In genomic region chr4:107139836-107140631, GRCm38 (mm10) we compare ENCODE assay signal across 9 mouse cellular contexts. TPM values are rescaled to one million over a fixed set of nuclear protein-coding genes. Genes with fewer than 3 reads are reported as not detected.
DNase-seq lines count a peak whose midpoint lies in the region; ATAC-seq and TF ChIP-seq lines count a peak whose summit lies in the region.
"Had no signal": no experiment of that assay in that cellular context is flagged by ENCODE, and none has a peak within 500 bp of the region (broad histone marks: within the 10 kb centered on the region; RNA-seq: fewer than 3 reads in every experiment).

No protein-coding gene starts in this region.

- peaks cover 6% of the 10 kb centered on the region; the same call in 1 of the 2 replicates for H3K36me3 ChIP-seq in embryonic facial prominence, embryonic 12.5 days
- H3K36me3 ChIP-seq in intestine, embryonic 16.5 days (ENCODE audit: control insufficient read depth, insufficient read depth, low read length), result no peaks in the 10 kb centered on the region
- H3K36me3 ChIP-seq in midbrain, embryonic 10.5 days, result peaks cover 18% of the 10 kb centered on the region

- no peak overlapping the region for H3K9ac ChIP-seq in embryonic facial prominence, embryonic 12.5 days
- no peak overlapping the region for H3K9ac ChIP-seq in intestine, embryonic 16.5 days (ENCODE audit: low read depth, low read length)
- H3K9ac ChIP-seq: embryonic facial prominence, embryonic 15.5 days had no signal

- ATAC-seq in embryonic facial prominence, embryonic 12.5 days (ENCODE audit: insufficient number of reproducible peaks, insufficient read depth, low FRiP score, low TSS enrichment), result peak; percentile 10; the same call in 1 of the 2 replicates
- peak; percentile 66 for ATAC-seq in intestine, embryonic 16.5 days
- no peak for ATAC-seq in frontal cortex, adult (ENCODE audit: low TSS enrichment)

- H3K4me3 ChIP-seq in embryonic facial prominence, embryonic 12.5 days, result no peak overlapping the region
- no peak overlapping the region for H3K4me3 ChIP-seq in intestine, embryonic 16.5 days (ENCODE audit: low read length)
- H3K4me3 ChIP-seq in midbrain, embryonic 10.5 days, result no peak overlapping the region
- H3K4me3 ChIP-seq: embryonic facial prominence, embryonic 15.5 days had no signal

- H3K27me3 ChIP-seq in embryonic facial prominence, embryonic 12.5 days, result no peaks in the 10 kb centered on the region
- H3K27me3 ChIP-seq in intestine, embryonic 16.5 days (replicated peaks; ENCODE audit: control insufficient read depth, insufficient read depth, low read length), result no peaks in the 10 kb centered on the region
- H3K27me3 ChIP-seq in midbrain, embryonic 10.5 days (ENCODE audit: low read depth, poor library complexity, severe bottlenecking), result peaks cover 31% of the 10 kb centered on the region
- H3K27me3 ChIP-seq: embryonic facial prominence, embryonic 15.5 days had no signal

- H3K9me3 ChIP-seq in embryonic facial prominence, embryonic 12.5 days, result no peaks in the 10 kb centered on the region
- no peaks in the 10 kb centered on the region for H3K9me3 ChIP-seq in intestine, embryonic 16.5 days (ENCODE audit: control insufficient read depth, low read length)
- H3K9me3 ChIP-seq in midbrain, embryonic 10.5 days (replicated peaks), result no peaks in the 10 kb centered on the region
- H3K9me3 ChIP-seq: embryonic facial prominence, embryonic 15.5 days had no signal

- H3K27ac ChIP-seq in embryonic facial prominence, embryonic 12.5 days, result peak overlapping the region; percentile 43; the same call in 1 of the 2 replicates
- H3K27ac ChIP-seq in intestine, embryonic 16.5 days (ENCODE audit: low read length), result peak overlapping the region; percentile 60
- H3K27ac ChIP-seq in midbrain, embryonic 10.5 days (replicated peaks), result peak overlapping the region; percentile 64; the same call in 1 of the 2 replicates
- H3K27ac ChIP-seq: embryonic facial prominence, embryonic 15.5 days had no signal

- WGBS in embryonic facial prominence, embryonic 12.5 days, result 31% methylated on average over 13 of the region's 13 CpGs
- 32% methylated on average over 13 of the region's 13 CpGs for WGBS in intestine, embryonic 16.5 days
- WGBS in midbrain, embryonic 10.5 days, result 62% methylated on average over 13 of the region's 13 CpGs

- no peak overlapping the region for H3K4me2 ChIP-seq in embryonic facial prominence, embryonic 12.5 days (replicated peaks)
- H3K4me2 ChIP-seq in intestine, embryonic 16.5 days (ENCODE audit: low read depth, low read length), result no peak overlapping the region
- H3K4me2 ChIP-seq: embryonic facial prominence, embryonic 15.5 days had no signal

- no peak for TF ChIP-seq CTCF in brain, embryonic 14.5 days (IDR thresholded peaks at IDR 0.05; ENCODE audit: borderline replicate concordance, extremely low read depth, insufficient read depth, insufficient read length)

- H3K4me1 ChIP-seq in embryonic facial prominence, embryonic 12.5 days, result peaks cover 56% of the 10 kb centered on the region
- peaks cover 9% of the 10 kb centered on the region for H3K4me1 ChIP-seq in intestine, embryonic 16.5 days (ENCODE audit: control insufficient read depth, insufficient read depth, low read length)
- H3K4me1 ChIP-seq in midbrain, embryonic 10.5 days, result peaks cover 75% of the 10 kb centered on the region

- DNase-seq in brain, embryonic 14.5 days (ENCODE audit: low read depth), result peak; percentile 72
- peak; percentile 25 for DNase-seq in midbrain, embryonic 10.5 days (ENCODE audit: low spot score)
- DNase-seq in cerebellum, postnatal 25 days, result no peak
- no peak for DNase-seq in left cerebral cortex, adult 8-10 months (ENCODE audit: low spot score in 2 of 2)
- DNase-seq in right cerebral cortex, postnatal 25 days, result no peak

- TF ChIP-seq POLR2A in brain, embryonic 14.5 days (IDR thresholded peaks at IDR 0.05; ENCODE audit: borderline replicate concordance, extremely low read depth, insufficient read depth, insufficient read length, poor library complexity, severe bottlenecking), result no peak

RNA-seq across cellular contexts. Expression of gene Tmem59, which starts 38.2 kb away (rescaled TPM):
- polyA plus RNA-seq in brain, embryonic 14.5 days (2012; rRNA removed), result 183 and 194 TPM in 2 replicates
- 374 and 383 TPM in 2 replicates for polyA plus RNA-seq in embryonic facial prominence, embryonic 12.5 days (2016; fragmentation: Nextera tagmentation; extraction: Ambion mirVana)
- polyA plus RNA-seq in intestine, embryonic 16.5 days (2015; fragmentation: Nextera tagmentation; extraction: Ambion mirVana), result 449 TPM in 2 replicates
- polyA plus RNA-seq in midbrain, embryonic 10.5 days (2016; fragmentation: Nextera tagmentation; extraction: Ambion mirVana), result 279 and 311 TPM in 2 replicates
- 100 to 1,000 TPM; 208 to 241 (median 220) TPM for total RNA-seq in left cerebral cortex, adult 8-10 months (2022)

RNA-seq across cellular contexts. Expression of gene Tceanc2, which starts 38.9 kb away (rescaled TPM):
- 14.0 and 14.2 TPM in 2 replicates for polyA plus RNA-seq in brain, embryonic 14.5 days (2012; rRNA removed)
- polyA plus RNA-seq in embryonic facial prominence, embryonic 12.5 days (2016; fragmentation: Nextera tagmentation; extraction: Ambion mirVana), result 23.1 and 24.7 TPM in 2 replicates
- polyA plus RNA-seq in intestine, embryonic 16.5 days (2015; fragmentation: Nextera tagmentation; extraction: Ambion mirVana), result 17.6 and 19.4 TPM in 2 replicates
- polyA plus RNA-seq in midbrain, embryonic 10.5 days (2016; fragmentation: Nextera tagmentation; extraction: Ambion mirVana), result 30.6 and 39.7 TPM in 2 replicates
- 10 to 100 TPM; 14.5 to 18.5 (median 15.6) TPM for total RNA-seq in left cerebral cortex, adult 8-10 months (2022)

RNA-seq across cellular contexts. Expression of gene Cdcp2, which starts 43.3 kb away (rescaled TPM):
- polyA plus RNA-seq in brain, embryonic 14.5 days (2012; rRNA removed), result 0.03 and 0.08 TPM in 2 replicates
- 0.08 TPM in 2 replicates for polyA plus RNA-seq in embryonic facial prominence, embryonic 12.5 days (2016; fragmentation: Nextera tagmentation; extraction: Ambion mirVana)
- not detected in 2 replicates for polyA plus RNA-seq in intestine, embryonic 16.5 days (2015; fragmentation: Nextera tagmentation; extraction: Ambion mirVana)
- 0.11 and 0.22 TPM in 2 replicates for polyA plus RNA-seq in midbrain, embryonic 10.5 days (2016; fragmentation: Nextera tagmentation; extraction: Ambion mirVana)
- total RNA-seq in left cerebral cortex, adult 8-10 months (2022), result not detected
- polyA plus RNA-seq: embryonic facial prominence, embryonic 15.5 days had no signal

Comparison
In these comparisons a context has a peak if more than half of its experiments do, and no peak if none do; other contexts are left out.
1. DNase-seq: peak in brain, embryonic 14.5 days (single experiment) and midbrain, embryonic 10.5 days (single experiment); none in cerebellum, postnatal 25 days (0 of 2), left cerebral cortex, adult 8-10 months (0 of 2) and right cerebral cortex, postnatal 25 days (single experiment).
2. Peak in every context shown above with its lines, with median percentiles within 50 percentile points of each other: H3K27ac ChIP-seq.